Mouse (Mus musculus) heart, postnatal 0 days (tissue): ENCODE measurements around the gene Uhrf2. TPM values are rescaled to one million over a fixed set of nuclear protein-coding genes. Genes with fewer than 3 reads are reported as not detected.
"Not testable (repeated sequence)": the region's sequence is repeated elsewhere in the genome, so short reads cannot be mapped to it uniquely, and the experiment has no call there.

Experiments used
- ATAC-seq: fragments of 200-750 bp; cut with Nextera tagmentation; 2 replicates; pipeline ENCODE4 v1.8.0; 2017; ENCODE audit warnings: low read depth, moderate number of reproducible peaks, moderate library complexity; ENCODE audit not compliant: insufficient read depth
- DNase-seq: peaks from one replicate; pipeline ENCODE4 v3.0.0-alpha.2; 2016; ENCODE audit warnings: low spot score
- H3K27ac ChIP-seq: fragments of 300-500 bp; sonication (generic); 2 replicates; pipeline ENCODE4 v1.5.1; 2014; ENCODE audit warnings: low read depth, mild to moderate bottlenecking
- H3K27me3 ChIP-seq: fragments of 300-500 bp; sonication (generic); 2 replicates; pipeline ENCODE4 v1.6.1; 2014; ENCODE audit warnings: low read length, mixed read lengths; ENCODE audit not compliant: control insufficient read depth, insufficient read depth
- H3K36me3 ChIP-seq: fragments of 300-500 bp; sonication (generic); replicated peaks from 2 replicates; pipeline ENCODE4 v1.6.1; 2014; ENCODE audit warnings: low read length, mixed read lengths; ENCODE audit not compliant: control insufficient read depth, insufficient read depth
- H3K4me1 ChIP-seq: fragments of 300-500 bp; sonication (generic); 2 replicates; pipeline ENCODE4 v1.6.1; 2014; ENCODE audit warnings: antibody characterized with exemption; ENCODE audit not compliant: control insufficient read depth, insufficient read depth
- H3K4me2 ChIP-seq: fragments of 300-500 bp; sonication (generic); 2 replicates; pipeline ENCODE4 v1.6.1; 2014; ENCODE audit warnings: low read depth, mild to moderate bottlenecking, low read length, moderate library complexity
- H3K4me3 ChIP-seq: fragments of 300-500 bp; sonication (generic); 2 replicates; pipeline ENCODE4 v1.5.1; 2014; ENCODE audit warnings: low read depth, low read length
- H3K9ac ChIP-seq: fragments of 300-500 bp; sonication (generic); replicated peaks from 2 replicates; pipeline ENCODE4 v1.6.1; 2014; ENCODE audit warnings: low read depth, low read length, mixed read lengths
- H3K9me3 ChIP-seq: fragments of 300-500 bp; sonication (generic); replicated peaks from 2 replicates; pipeline ENCODE4 v1.6.1; 2016; ENCODE audit warnings: low read length; ENCODE audit not compliant: control insufficient read depth
- CTCF ChIP-seq: IDR thresholded peaks from 2 replicates; pipeline ENCODE4 v1.5.1; 2016; ENCODE audit warnings: antibody characterized with exemption, control low read depth, low read depth
- EP300 ChIP-seq: IDR thresholded peaks from 2 replicates; pipeline ENCODE4 v1.6.1; 2016; ENCODE audit warnings: antibody characterized with exemption, low read depth
- WGBS: fragments of 180-500 bp; shearing (Covaris S2); extraction: QIAGEN DNeasy Blood & Tissue Kit; methylation state at CpG from one replicate; pipeline ENCODE4 v1.1.7; 2014; 5-methylcytosine and 5-hydroxymethylcytosine counted together
- polyA plus RNA-seq: library from polyadenylated mRNA; unstranded; fragments of >200 nt; fragmentation: Nextera tagmentation; extraction: Ambion mirVana; gene quantifications from 2 replicates; pipeline ENCODE4 v1.2.1, GENCODE M21; 2015
- total RNA-seq: library from RNA; depleted of rRNA; stranded (reverse); fragments of >200 nt; gene quantifications from 2 replicates; pipeline ENCODE4 v1.2.3, GENCODE M21; 2014; ENCODE audit warnings: low replicate concordance

The Uhrf2 gene
- total and polyA plus RNA-seq, 2 experiments from 2014 or later: 19.6 to 68.6 TPM

- H3K9me3 ChIP-seq: no peaks in the 10 kb centered on the region
- ATAC-seq (no peak), DNase-seq (no peak)
- no peak overlapping the region for H3K9ac ChIP-seq
- H3K27me3 ChIP-seq: no peaks in the 10 kb centered on the region
- H3K36me3 ChIP-seq: no peaks in the 10 kb centered on the region
- H3K4me1 ChIP-seq: no peaks in the 10 kb centered on the region
- 70% methylated on average over 6 of the region's 6 CpGs for WGBS
- TF ChIP-seq EP300: no peak
- no peak for TF ChIP-seq CTCF
- H3K4me3 ChIP-seq: no peak overlapping the region
- H3K4me2 ChIP-seq: no peak overlapping the region
- no peak overlapping the region for H3K27ac ChIP-seq
Measured at GRCm38 (mm10) chr19:30016156-30016555, 14.2 kb upstream of the Uhrf2 start.

DNA sequence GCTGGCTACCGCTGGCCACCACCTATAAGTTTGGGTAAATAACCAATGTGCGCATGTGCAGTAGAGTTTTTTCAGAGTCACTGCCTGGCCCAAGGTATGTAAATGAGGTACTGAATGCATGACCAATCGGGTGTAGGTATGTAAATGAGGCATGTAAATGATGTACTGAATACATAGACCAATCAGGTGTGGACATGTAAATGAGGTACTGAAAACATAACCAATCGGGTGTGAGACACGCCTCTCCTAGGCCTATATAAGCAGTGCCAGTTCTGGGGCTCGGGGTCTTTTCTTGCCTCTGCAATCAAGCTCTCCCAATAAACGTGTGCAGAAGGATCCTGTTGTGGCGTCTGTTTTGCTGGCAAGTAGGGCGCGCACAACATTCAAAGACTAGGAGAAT is 6.9 kb upstream of the Uhrf2 start:
- 92% methylated on average over 10 of the region's 10 CpGs for WGBS
- not testable (repeated sequence) for H3K27me3 ChIP-seq, H3K4me2 ChIP-seq, H3K4me1 ChIP-seq, H3K27ac ChIP-seq, ATAC-seq, H3K4me3 ChIP-seq, H3K9ac ChIP-seq, H3K36me3 ChIP-seq, H3K9me3 ChIP-seq, DNase-seq

DNA sequence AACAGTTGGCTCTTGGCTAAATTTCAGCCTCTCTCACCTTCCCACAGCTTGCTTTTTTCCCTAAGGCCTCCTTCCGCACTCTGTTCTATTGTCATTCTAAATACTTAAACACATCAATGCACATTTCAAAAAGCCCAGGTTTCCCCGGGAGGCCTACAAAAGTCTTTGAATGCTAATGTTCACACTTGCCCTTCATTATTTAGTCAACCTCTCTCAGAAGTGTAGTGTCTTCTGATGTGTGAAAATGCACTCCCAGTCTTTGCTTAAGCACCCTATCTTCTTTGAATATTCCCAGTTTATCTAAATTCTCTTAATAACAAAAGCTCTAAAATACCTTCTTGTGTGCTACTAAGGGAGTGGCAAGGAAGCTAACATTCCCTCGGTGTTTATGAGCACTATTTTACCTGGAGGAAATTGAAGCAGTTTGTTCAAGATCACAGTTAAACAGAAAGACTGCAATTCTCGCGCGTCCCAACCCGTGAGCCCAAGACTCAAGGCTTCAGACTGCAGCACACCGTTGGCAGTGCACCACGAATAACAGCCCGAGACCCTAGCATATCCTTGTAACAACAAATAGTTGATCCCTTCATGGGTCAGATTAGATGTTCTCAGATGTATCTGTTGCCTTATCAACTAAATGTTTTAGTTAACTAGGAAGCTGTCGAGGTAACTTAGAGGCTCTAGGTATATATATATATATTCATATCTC is 1.2 kb upstream of the Uhrf2 start:
- Histone ChIP-seq H3K27me3 (no peaks in the 10 kb centered on the region), H3K36me3 (no peaks in the 10 kb centered on the region), H3K9ac (no peak overlapping the region), H3K4me3 (peak overlapping the region; percentile 92), H3K27ac (no peak overlapping the region), H3K4me2 (peak overlapping the region; percentile 72; the same call in 1 of the 2 replicates), H3K9me3 (no peaks in the 10 kb centered on the region), H3K4me1 (peaks cover 16% of the 10 kb centered on the region; the same call in 1 of the 2 replicates)
- WGBS: 69% methylated on average over 11 of the region's 11 CpGs
- ATAC-seq: no peak
- no peak for DNase-seq
- TF ChIP-seq CTCF (no peak), EP300 (no peak)

DNA sequence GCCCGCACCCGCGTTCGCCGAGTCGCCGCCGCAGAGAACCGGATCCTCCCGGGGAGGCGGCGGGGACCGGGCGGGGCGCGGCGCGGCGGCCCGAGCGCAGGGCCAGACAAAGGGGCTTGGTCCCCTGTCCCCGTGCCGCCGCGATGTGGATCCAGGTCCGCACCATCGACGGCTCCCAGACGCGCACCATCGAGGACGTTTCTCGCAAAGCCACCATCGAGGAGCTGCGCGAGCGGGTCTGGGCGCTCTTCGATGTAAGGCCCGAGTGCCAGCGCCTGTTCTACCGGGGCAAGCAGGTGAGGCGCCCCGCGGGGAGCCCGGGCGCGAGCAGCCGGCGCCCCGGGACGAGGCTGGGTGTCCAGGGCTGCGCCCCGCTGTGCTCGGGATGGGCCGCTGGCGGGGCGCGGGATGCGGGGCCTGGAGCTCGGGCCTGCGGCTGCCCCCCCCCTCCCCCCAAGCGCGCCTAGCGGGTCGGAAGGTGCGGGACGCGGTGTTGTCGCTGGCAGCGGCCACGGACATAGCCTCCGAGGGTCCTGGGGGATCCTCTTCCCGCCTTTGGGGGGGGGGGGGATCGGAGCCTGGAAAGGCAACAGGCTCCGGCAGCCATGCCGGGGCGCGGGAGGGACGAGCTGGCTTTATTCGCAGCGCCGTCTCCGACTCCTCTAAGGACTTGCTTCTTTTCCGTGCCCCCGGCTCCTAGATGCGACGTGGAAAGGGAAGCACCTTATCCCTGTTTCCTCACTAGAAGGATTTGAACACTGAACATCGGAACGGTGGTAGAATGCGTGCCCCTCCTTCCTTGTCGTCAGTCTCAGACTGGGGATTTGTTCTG is 539 bp downstream of the Uhrf2 start:
- Histone ChIP-seq H3K27me3 (no peaks in the 10 kb centered on the region), H3K4me2 (peak overlapping the region; percentile 72), H3K36me3 (no peaks in the 10 kb centered on the region), H3K9me3 (no peaks in the 10 kb centered on the region), H3K9ac (peak overlapping the region; percentile 98), H3K4me1 (peaks cover 16% of the 10 kb centered on the region), H3K27ac (peak overlapping the region; percentile 94), H3K4me3 (peak overlapping the region; percentile 92)
- DNase-seq (peak; percentile 14), ATAC-seq (peak; percentile 28)
- TF ChIP-seq CTCF (no peak), EP300 (no peak)
- WGBS: under 1% methylated on average over 60 of the region's 92 CpGs

GRCm38 (mm10) chr19:30031468-30031931 is 1.2 kb downstream of the Uhrf2 start:
- under 1% methylated on average over 7 of the region's 7 CpGs for WGBS
- DNase-seq: peak; percentile 66

More at GRCm38 (mm10) chr19:30031468-30031931, 1.2 kb downstream of the Uhrf2 start:
- no peaks in the 10 kb centered on the region for H3K36me3 ChIP-seq
- H3K4me3 ChIP-seq: peak overlapping the region; percentile 92
- ATAC-seq: no peak
- peak overlapping the region; percentile 98 for H3K9ac ChIP-seq
- H3K9me3 ChIP-seq: no peaks in the 10 kb centered on the region
- peaks cover 16% of the 10 kb centered on the region for H3K4me1 ChIP-seq
- no peak for TF ChIP-seq CTCF
- no peak for TF ChIP-seq EP300
- no peaks in the 10 kb centered on the region for H3K27me3 ChIP-seq
- peak overlapping the region; percentile 94 for H3K27ac ChIP-seq
- H3K4me2 ChIP-seq: peak overlapping the region; percentile 72
